Mouse (Mus musculus) heart, embryonic 16.5 days (tissue): ENCODE results near the gene Slc35b2. TPM values are rescaled to one million over a fixed set of nuclear protein-coding genes. Genes with fewer than 3 reads are reported as not detected.
A peak's percentile ranks its signal among the peaks of the same experiment; 100 is the strongest.

Experiments used
- ATAC-seq: fragments of 200-750 bp; cut with Nextera tagmentation; replicated peaks from 2 replicates; pipeline ENCODE4 v1.8.0; 2017; ENCODE audit warnings: moderate number of reproducible peaks; ENCODE audit not compliant: insufficient read depth, low FRiP score; ENCODE audit errors: extremely low read depth
- H3K27ac ChIP-seq: fragments of 300-500 bp; sonication (generic); 2 replicates; pipeline ENCODE4 v1.5.1; 2014; ENCODE audit warnings: mild to moderate bottlenecking, low read length, control low read depth, moderate library complexity
- H3K27me3 ChIP-seq: fragments of 300-500 bp; sonication (generic); 2 replicates; pipeline ENCODE4 v1.6.1; 2014; ENCODE audit warnings: low read length, mixed read lengths; ENCODE audit not compliant: control insufficient read depth, insufficient read depth
- H3K36me3 ChIP-seq: fragments of 300-500 bp; sonication (generic); 2 replicates; pipeline ENCODE4 v1.6.1; 2014; ENCODE audit not compliant: control insufficient read depth, insufficient read depth
- H3K4me1 ChIP-seq: fragments of 300-500 bp; sonication (generic); 2 replicates; pipeline ENCODE4 v1.6.1; 2014; ENCODE audit warnings: low read length, mixed read lengths; ENCODE audit not compliant: control insufficient read depth, insufficient read depth
- H3K4me2 ChIP-seq: fragments of 300-500 bp; sonication (generic); 2 replicates; pipeline ENCODE4 v1.6.1; 2014; ENCODE audit warnings: low read depth, mild to moderate bottlenecking, control low read depth, low read length
- H3K4me3 ChIP-seq: fragments of 300-500 bp; sonication (generic); 2 replicates; pipeline ENCODE4 v1.5.1; 2014; ENCODE audit warnings: mild to moderate bottlenecking, control low read depth, low read length
- H3K9ac ChIP-seq: fragments of 300-500 bp; sonication (generic); 2 replicates; pipeline ENCODE4 v1.6.1; 2014; ENCODE audit warnings: low read length, control low read depth
- H3K9me3 ChIP-seq: fragments of 300-500 bp; sonication (generic); replicated peaks from 2 replicates; pipeline ENCODE4 v1.6.1; 2016; ENCODE audit warnings: low read length; ENCODE audit not compliant: control insufficient read depth
- WGBS: fragments of 180-500 bp; shearing (Covaris S2); extraction: QIAGEN DNeasy Blood & Tissue Kit; methylation state at CpG from one replicate; pipeline ENCODE4 v1.1.7; 2014; 5-methylcytosine and 5-hydroxymethylcytosine counted together
- polyA plus RNA-seq: library from polyadenylated mRNA; unstranded; fragments of >200 nt; fragmentation: Nextera tagmentation; extraction: Ambion mirVana; gene quantifications from 2 replicates; pipeline ENCODE4 v1.2.1, GENCODE M21; 2015

Gene Slc35b2
- polyA plus RNA-seq, 1 experiment from 2014 or later: 89.4 TPM

DNA sequence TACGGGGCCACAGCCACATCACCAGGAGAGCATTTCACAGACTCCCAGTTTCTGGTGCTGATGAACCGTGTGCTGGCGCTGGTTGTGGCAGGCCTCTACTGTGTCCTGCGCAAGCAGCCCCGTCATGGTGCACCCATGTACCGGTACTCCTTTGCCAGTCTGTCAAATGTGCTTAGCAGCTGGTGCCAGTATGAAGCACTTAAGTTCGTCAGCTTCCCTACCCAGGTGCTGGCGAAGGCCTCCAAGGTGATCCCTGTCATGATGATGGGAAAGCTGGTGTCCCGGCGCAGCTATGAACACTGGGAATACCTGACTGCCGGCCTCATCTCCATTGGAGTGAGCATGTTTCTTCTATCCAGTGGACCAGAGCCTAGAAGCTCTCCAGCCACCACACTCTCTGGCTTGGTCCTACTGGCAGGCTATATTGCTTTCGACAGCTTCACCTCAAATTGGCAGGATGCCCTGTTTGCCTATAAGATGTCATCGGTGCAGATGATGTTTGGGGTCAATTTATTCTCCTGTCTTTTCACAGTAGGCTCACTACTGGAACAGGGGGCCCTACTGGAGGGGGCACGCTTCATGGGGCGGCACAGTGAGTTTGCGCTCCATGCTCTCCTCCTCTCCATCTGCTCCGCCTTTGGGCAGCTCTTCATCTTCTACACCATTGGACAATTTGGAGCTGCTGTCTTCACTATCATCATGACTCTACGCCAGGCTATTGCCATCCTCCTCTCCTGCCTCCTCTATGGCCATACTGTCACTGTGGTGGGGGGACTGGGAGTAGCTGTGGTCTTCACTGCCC, 2.9 kb downstream of the Slc35b2 start:
- peaks cover 56% of the 10 kb centered on the region for H3K36me3 ChIP-seq
- 61% methylated on average over 18 of the region's 18 CpGs for WGBS
- no peak overlapping the region for H3K9ac ChIP-seq
- no peak overlapping the region for H3K4me2 ChIP-seq
- H3K9me3 ChIP-seq: no peaks in the 10 kb centered on the region
- H3K4me1 ChIP-seq: peaks cover 39% of the 10 kb centered on the region
- ATAC-seq: no peak
- peak overlapping the region; percentile 55 for H3K27ac ChIP-seq
- no peak overlapping the region for H3K4me3 ChIP-seq
- no peaks in the 10 kb centered on the region for H3K27me3 ChIP-seq

- peaks cover 60% of the 10 kb centered on the region for H3K36me3 ChIP-seq
- no peaks in the 10 kb centered on the region for H3K9me3 ChIP-seq
- H3K4me1 ChIP-seq: peaks cover 44% of the 10 kb centered on the region
- 42% methylated on average over 4 of the region's 4 CpGs for WGBS
- peak overlapping the region; percentile 55 for H3K27ac ChIP-seq
- ATAC-seq: no peak
- no peaks in the 10 kb centered on the region for H3K27me3 ChIP-seq
- H3K4me3 ChIP-seq: no peak overlapping the region
- H3K4me2 ChIP-seq: no peak overlapping the region
- H3K9ac ChIP-seq: no peak overlapping the region
Measured at GRCm38 (mm10) chr17:45567162-45567601, 3.5 kb downstream of the Slc35b2 start.

DNA sequence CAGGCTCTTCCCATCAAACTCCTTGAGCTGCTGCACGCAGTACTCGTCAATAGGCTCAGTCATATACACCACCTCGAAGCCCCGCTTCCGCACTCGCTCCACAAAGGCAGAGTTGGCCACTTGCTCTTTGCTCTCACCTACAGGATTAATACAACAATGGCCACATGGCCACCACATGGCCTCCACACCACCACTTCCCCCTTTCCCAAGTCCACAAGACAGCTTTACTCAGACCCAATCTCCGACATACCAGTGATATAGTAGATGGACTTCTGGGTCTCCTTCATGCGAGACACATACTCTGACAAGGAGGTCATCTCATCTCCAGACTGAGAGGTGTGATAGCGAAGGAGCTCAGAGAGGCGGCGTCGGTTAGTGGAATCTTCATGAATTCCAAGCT, 5.3 kb downstream of the Slc35b2 start:
- no peak overlapping the region for H3K4me2 ChIP-seq
- peaks cover 60% of the 10 kb centered on the region for H3K36me3 ChIP-seq
- no peak overlapping the region for H3K9ac ChIP-seq
- ATAC-seq: no peak
- H3K4me3 ChIP-seq: no peak overlapping the region
- H3K27me3 ChIP-seq: no peaks in the 10 kb centered on the region
- no peak overlapping the region for H3K27ac ChIP-seq
- WGBS: 83% methylated on average over 12 of the region's 12 CpGs
- peaks cover 44% of the 10 kb centered on the region for H3K4me1 ChIP-seq
- no peaks in the 10 kb centered on the region for H3K9me3 ChIP-seq

GRCm38 (mm10) chr17:45569999-45570398, 6.3 kb downstream of the Slc35b2 start:
- H3K4me1 ChIP-seq: peaks cover 45% of the 10 kb centered on the region
- no peak overlapping the region for H3K9ac ChIP-seq
- H3K4me2 ChIP-seq: no peak overlapping the region
- no peaks in the 10 kb centered on the region for H3K27me3 ChIP-seq
- no peaks in the 10 kb centered on the region for H3K9me3 ChIP-seq
- no peak overlapping the region for H3K4me3 ChIP-seq
- whole genome bisulfite sequencing: 69% methylated on average over 4 of the region's 4 CpGs
- H3K27ac ChIP-seq: no peak overlapping the region
- H3K36me3 ChIP-seq: peaks cover 60% of the 10 kb centered on the region
- no peak for ATAC-seq

DNA sequence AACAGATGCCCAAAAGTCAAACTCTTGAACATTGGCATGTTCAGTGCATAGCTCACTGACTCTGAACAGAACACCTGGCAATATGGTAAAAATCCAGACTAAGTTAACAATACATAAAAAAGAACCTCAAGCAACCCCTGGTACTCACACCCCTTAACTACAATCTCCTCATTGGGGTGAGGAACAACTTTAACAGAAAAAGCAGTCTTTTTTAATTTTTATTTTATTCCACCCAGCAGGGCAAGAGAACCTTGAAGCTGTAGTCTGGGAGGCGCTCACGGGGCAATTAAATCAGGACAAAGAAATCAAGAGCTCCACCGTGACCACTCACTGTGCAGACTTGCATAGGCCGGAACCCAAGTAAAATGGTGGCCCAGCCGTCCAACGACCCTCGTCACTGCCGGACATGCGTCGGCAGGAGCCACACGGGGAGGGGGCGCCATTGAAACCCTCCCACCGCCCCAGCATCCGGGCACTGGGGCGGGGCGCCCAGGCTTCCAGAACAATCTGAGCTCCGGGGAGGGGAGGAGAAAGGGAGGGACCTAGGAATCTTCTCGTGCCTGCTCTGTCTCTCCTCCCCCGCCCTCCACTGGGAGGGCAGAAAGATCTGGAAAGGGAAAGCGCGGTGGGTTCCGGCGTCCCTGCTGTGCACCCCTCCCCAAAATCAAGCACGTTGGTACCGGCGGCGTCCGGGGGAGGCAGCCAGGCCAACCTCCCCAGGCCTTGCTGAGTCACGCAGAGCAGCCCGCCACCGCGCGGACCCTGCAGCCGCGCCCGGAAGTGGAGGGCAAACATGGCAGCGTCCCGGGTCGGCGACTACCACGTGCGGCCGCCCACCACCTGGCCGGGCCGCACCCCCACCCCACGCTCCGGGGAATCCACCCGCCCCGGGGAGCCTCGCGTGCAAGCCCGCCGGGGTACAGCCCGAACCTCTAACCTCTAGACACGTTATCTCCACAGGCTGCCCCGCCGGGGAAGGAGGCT, 8.7 kb downstream of the Slc35b2 start:
- peak; percentile 56 for ATAC-seq
- Histone ChIP-seq H3K9ac (peak overlapping the region; percentile 100), H3K4me3 (peak overlapping the region; percentile 100), H3K27ac (peak overlapping the region; percentile 99), H3K9me3 (no peaks in the 10 kb centered on the region), H3K4me2 (peak overlapping the region; percentile 91), H3K27me3 (no peaks in the 10 kb centered on the region), H3K36me3 (peaks cover 46% of the 10 kb centered on the region), H3K4me1 (peaks cover 40% of the 10 kb centered on the region)
- WGBS: under 1% methylated on average over 57 of the region's 57 CpGs

GRCm38 (mm10) chr17:45573087-45573779, 9.6 kb downstream of the Slc35b2 start, which contains the start of gene Hsp90ab1:
Gene Hsp90ab1, minus strand, starts transcription at chr17:45573271.
- Histone ChIP-seq H3K4me3 (peak within 1 kb of the TSS; percentile 100), H3K4me1 (peaks cover 39% of the 10 kb centered on the region), H3K4me2 (peak within 1 kb of the TSS; percentile 91), H3K9ac (peak within 1 kb of the TSS; percentile 100), H3K27ac (peak within 1 kb of the TSS; percentile 99), H3K27me3 (no peaks in the 10 kb centered on the region), H3K9me3 (no peaks in the 10 kb centered on the region), H3K36me3 (peaks cover 37% of the 10 kb centered on the region)
- under 1% methylated on average over 41 of the region's 41 CpGs for WGBS
- ATAC-seq: peak; percentile 79

GRCm38 (mm10) chr17:45573780-45574123, 10.1 kb downstream of the Slc35b2 start:
- H3K27me3 ChIP-seq: no peaks in the 10 kb centered on the region
- H3K4me1 ChIP-seq: peaks cover 44% of the 10 kb centered on the region
- 1% methylated on average over 18 of the region's 18 CpGs for WGBS
- peak overlapping the region; percentile 100 for H3K4me3 ChIP-seq
- peak overlapping the region; percentile 76 for H3K4me2 ChIP-seq
- H3K36me3 ChIP-seq: peaks cover 32% of the 10 kb centered on the region
- peak overlapping the region; percentile 83 for H3K9ac ChIP-seq
- H3K9me3 ChIP-seq: no peaks in the 10 kb centered on the region
- H3K27ac ChIP-seq: peak overlapping the region; percentile 99
- ATAC-seq: peak; percentile 73

DNA sequence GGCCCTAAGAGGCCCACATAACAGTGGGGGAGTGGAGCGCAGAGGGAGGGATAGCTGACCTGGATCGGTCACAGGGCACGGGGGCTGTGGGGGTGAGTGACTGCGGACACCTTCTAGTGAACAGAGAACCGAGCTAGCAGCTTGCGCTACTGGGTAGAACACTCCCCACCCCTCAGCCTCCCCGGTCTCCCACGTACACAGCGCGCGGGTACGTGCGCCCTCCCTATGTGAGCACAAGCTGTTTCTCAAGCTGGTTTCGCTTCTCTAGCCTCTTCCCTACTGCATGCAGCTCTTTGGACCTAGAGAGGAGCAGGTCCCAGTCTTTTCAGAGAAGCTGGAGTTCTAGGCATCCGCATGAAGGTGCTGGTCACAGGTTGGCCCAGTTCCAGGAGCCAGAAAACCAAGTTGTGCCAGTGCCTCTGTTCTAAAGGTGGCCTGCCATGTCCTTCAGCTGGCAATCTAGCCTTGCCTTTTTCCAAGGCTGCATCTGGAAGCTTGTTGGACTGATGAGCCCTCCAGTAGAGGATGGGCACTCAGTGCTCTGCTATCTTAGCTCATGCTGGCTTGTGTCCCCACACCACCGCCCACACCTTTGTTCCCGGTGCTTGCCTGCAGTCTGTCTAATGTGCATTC, 10.6 kb downstream of the Slc35b2 start:
- peaks cover 27% of the 10 kb centered on the region for H3K36me3 ChIP-seq
- H3K4me1 ChIP-seq: peaks cover 41% of the 10 kb centered on the region
- H3K4me2 ChIP-seq: peak overlapping the region; percentile 76
- peak overlapping the region; percentile 99 for H3K27ac ChIP-seq
- peak overlapping the region; percentile 100 for H3K4me3 ChIP-seq
- WGBS: 2% methylated on average over 17 of the region's 17 CpGs
- H3K9ac ChIP-seq: peak overlapping the region; percentile 83
- peak; percentile 47 for ATAC-seq
- H3K27me3 ChIP-seq: no peaks in the 10 kb centered on the region
- no peaks in the 10 kb centered on the region for H3K9me3 ChIP-seq
